Mouse (Mus musculus) cerebral cortex, adult 2 months (tissue): ENCODE measurements around the gene Cacnb2.

Source experiments
- WGBS: fragments of 180-500 bp; shearing (Covaris S2); methylation state at CpG from one replicate; pipeline ENCODE4 v1.1.7; 2018; 5-methylcytosine and 5-hydroxymethylcytosine counted together

Gene Cacnb2

GRCm38 (mm10) chr2:15007531-15007930 lies 404.6 kb downstream of the Cacnb2 start:
- WGBS, result 85% methylated on average over 3 of the region's 3 CpGs

- WGBS, result 91% methylated on average over 1 of the region's 1 CpGs
These were observed 405.2 kb downstream of the Cacnb2 start for GRCm38 (mm10) chr2:15008072-15008471.

- WGBS, result 92% methylated on average over 3 of the region's 3 CpGs
These were observed 423.9 kb downstream of the Cacnb2 start for GRCm38 (mm10) chr2:15026817-15027216.

- 88% methylated on average over 1 of the region's 1 CpGs for WGBS
These were observed 424.9 kb downstream of the Cacnb2 start for GRCm38 (mm10) chr2:15027816-15028215.
